Mouse (Mus musculus): ENCODE data around the gene Rpusd2. TPM values are rescaled to one million over a fixed set of nuclear protein-coding genes. Genes with fewer than 3 reads are reported as not detected.
A peak's percentile ranks its signal among the peaks of the same experiment; 100 is the strongest.

Gene Rpusd2
- polyA plus RNA-seq, 1 experiment, result 5.5 TPM

- Histone ChIP-seq H3K27me3 (ENCODE audit: control insufficient read depth, insufficient read depth, low read length) (no peaks in the 10 kb centered on the region), H3K4me1 (ENCODE audit: control insufficient read depth, insufficient read depth, low read length) (no peaks in the 10 kb centered on the region), H3K27ac (ENCODE audit: insufficient read depth, low read length) (no peak overlapping the region), H3K4me3 (replicated peaks; ENCODE audit: insufficient read depth, low read depth, low read length) (no peak overlapping the region)
- 37% methylated on average over 4 of the region's 4 CpGs for WGBS
- TF ChIP-seq POLR2A (IDR thresholded peaks at IDR 0.05; ENCODE audit: borderline replicate concordance, insufficient read depth, low read length) (no peak), CTCF (IDR thresholded peaks at IDR 0.05; ENCODE audit: borderline replicate concordance, insufficient read depth, low read depth, low read length) (no peak)
- no peak for DNase-seq
Observed at GRCm38 (mm10) chr2:119040882-119041281, 6.3 kb downstream of the Rpusd2 start.

GRCm38 (mm10) chr2:119045163-119045562 lies 10.6 kb downstream of the Rpusd2 start:
- WGBS, result 64% methylated on average over 2 of the region's 2 CpGs
- TF ChIP-seq POLR2A (IDR thresholded peaks at IDR 0.05; ENCODE audit: borderline replicate concordance, insufficient read depth, low read length) (no peak), CTCF (IDR thresholded peaks at IDR 0.05; ENCODE audit: borderline replicate concordance, insufficient read depth, low read depth, low read length) (no peak)
- no peak overlapping the region for H3K4me3 ChIP-seq (replicated peaks; ENCODE audit: insufficient read depth, low read depth, low read length)
- DNase-seq, result no peak
- H3K27me3 ChIP-seq (ENCODE audit: control insufficient read depth, insufficient read depth, low read length), result no peaks in the 10 kb centered on the region
- no peak overlapping the region for H3K27ac ChIP-seq (ENCODE audit: insufficient read depth, low read length)
- H3K4me1 ChIP-seq (ENCODE audit: control insufficient read depth, insufficient read depth, low read length), result no peaks in the 10 kb centered on the region

DNA sequence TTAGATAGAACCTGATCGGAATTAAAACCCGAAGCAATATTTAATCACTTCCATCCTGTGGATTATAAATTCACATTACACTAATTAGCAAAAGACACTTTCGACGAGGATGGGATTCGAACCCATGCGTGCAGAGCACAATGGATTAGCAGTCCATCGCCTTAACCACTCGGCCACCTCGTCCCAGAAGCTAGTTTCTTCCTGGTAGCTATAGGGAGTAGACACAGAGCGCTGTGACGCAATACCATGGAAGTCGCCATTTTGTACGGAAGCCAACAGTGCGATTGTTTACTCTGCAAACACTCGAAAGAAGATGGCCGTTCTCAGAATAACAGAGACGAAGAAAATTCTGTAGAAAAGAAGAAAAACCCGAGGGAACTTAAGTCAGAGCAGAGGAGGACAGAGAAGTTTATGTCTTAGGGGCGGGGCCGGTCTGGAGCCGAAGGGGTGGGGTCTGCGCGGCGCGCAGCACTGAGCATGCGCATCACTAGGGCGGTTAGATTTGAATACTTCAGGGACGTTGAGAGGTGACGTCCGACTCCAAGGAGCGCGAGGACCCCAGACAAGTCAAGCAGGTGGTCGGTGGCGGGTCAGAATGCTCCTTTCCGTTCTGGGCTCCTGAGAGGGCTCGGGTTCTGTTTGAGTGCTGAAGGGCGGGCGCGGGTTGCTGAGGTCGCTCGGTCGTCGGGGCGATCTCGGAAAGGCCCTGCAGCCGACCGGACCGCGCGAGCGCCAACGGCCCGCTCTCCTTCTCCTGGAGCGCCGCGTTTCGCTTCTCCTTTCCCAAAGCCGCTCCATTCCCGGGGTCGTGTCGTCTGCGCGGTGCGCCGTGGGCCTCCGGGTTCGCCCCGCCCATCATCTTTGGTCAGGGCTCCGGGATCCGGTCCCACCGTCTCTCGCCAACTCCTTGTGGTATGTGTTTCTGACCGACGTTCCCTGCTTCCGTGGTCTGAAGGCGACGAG lies 12.3 kb downstream of the Rpusd2 start, which contains the start of gene Knl1:
Gene Knl1, plus strand, starts transcription at position 471 of the 963 bp plus-strand sequence.
- H3K4me3 ChIP-seq (replicated peaks; ENCODE audit: insufficient read depth, low read depth, low read length), result peak within 1 kb of the TSS; percentile 88
- no peaks in the 10 kb centered on the region for H3K27me3 ChIP-seq (ENCODE audit: control insufficient read depth, insufficient read depth, low read length)
- peak; percentile 51; the same call in 1 of the 2 replicates for TF ChIP-seq POLR2A (IDR thresholded peaks at IDR 0.05; ENCODE audit: borderline replicate concordance, insufficient read depth, low read length)
- no peak for TF ChIP-seq CTCF (IDR thresholded peaks at IDR 0.05; ENCODE audit: borderline replicate concordance, insufficient read depth, low read depth, low read length)
- H3K27ac ChIP-seq (ENCODE audit: insufficient read depth, low read length), result no peak within 1 kb of the TSS
- WGBS, result under 1% methylated on average over 77 of the region's 77 CpGs
- no peaks in the 10 kb centered on the region for H3K4me1 ChIP-seq (ENCODE audit: control insufficient read depth, insufficient read depth, low read length)
- peak; percentile 90 to 96 for DNase-seq

- no peak overlapping the region for H3K4me3 ChIP-seq (replicated peaks; ENCODE audit: insufficient read depth, low read depth, low read length)
- H3K27ac ChIP-seq (ENCODE audit: insufficient read depth, low read length), result no peak overlapping the region
- H3K27me3 ChIP-seq (ENCODE audit: control insufficient read depth, insufficient read depth, low read length), result no peaks in the 10 kb centered on the region
- TF ChIP-seq CTCF (IDR thresholded peaks at IDR 0.05; ENCODE audit: borderline replicate concordance, insufficient read depth, low read depth, low read length) (no peak), POLR2A (IDR thresholded peaks at IDR 0.05; ENCODE audit: borderline replicate concordance, insufficient read depth, low read length) (no peak)
- 8% methylated on average over 4 of the region's 4 CpGs for WGBS
- no peaks in the 10 kb centered on the region for H3K4me1 ChIP-seq (ENCODE audit: control insufficient read depth, insufficient read depth, low read length)
- DNase-seq, result no peak
Observed at GRCm38 (mm10) chr2:119047849-119048248, 13.3 kb downstream of the Rpusd2 start.

DNA sequence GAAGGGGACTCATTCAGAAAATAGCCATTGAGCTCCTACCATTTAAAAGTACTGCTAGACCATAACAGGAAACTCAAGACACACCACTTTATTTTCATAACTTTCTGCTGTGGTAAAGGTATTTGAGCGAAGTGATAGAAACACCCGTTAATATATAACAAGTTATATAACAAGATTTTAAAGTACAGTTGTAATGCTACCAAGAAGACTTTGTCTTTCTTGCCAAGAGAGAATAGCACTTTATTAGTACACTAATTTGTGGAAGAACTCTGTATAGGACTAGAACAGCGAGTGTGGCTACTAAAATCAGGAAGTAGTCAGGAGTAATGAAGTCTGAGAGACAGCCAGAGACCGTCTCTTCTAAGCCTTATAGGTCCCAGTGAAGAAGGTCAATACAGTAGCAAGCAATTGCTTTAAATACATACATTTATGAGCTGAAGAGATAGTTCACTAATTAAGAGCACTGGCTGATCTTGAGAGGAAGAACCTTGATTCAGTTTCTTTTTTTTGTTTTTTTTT lies 15.6 kb downstream of the Rpusd2 start:
- DNase-seq, result no peak
- no peak overlapping the region for H3K4me3 ChIP-seq (replicated peaks; ENCODE audit: insufficient read depth, low read depth, low read length)
- H3K27ac ChIP-seq (ENCODE audit: insufficient read depth, low read length), result no peak overlapping the region
- WGBS, result 90% methylated on average over 4 of the region's 4 CpGs
- TF ChIP-seq CTCF (IDR thresholded peaks at IDR 0.05; ENCODE audit: borderline replicate concordance, insufficient read depth, low read depth, low read length) (no peak), POLR2A (IDR thresholded peaks at IDR 0.05; ENCODE audit: borderline replicate concordance, insufficient read depth, low read length) (no peak)
- no peaks in the 10 kb centered on the region for H3K4me1 ChIP-seq (ENCODE audit: control insufficient read depth, insufficient read depth, low read length)
- no peaks in the 10 kb centered on the region for H3K27me3 ChIP-seq (ENCODE audit: control insufficient read depth, insufficient read depth, low read length)

GRCm38 (mm10) chr2:119060139-119060538 lies 25.5 kb downstream of the Rpusd2 start:
- no peak overlapping the region for H3K27ac ChIP-seq (ENCODE audit: insufficient read depth, low read length)
- WGBS, result 97% methylated on average over 2 of the region's 2 CpGs
- no peaks in the 10 kb centered on the region for H3K27me3 ChIP-seq (ENCODE audit: control insufficient read depth, insufficient read depth, low read length)
- H3K4me3 ChIP-seq (replicated peaks; ENCODE audit: insufficient read depth, low read depth, low read length), result no peak overlapping the region
- no peak for DNase-seq
- TF ChIP-seq POLR2A (IDR thresholded peaks at IDR 0.05; ENCODE audit: borderline replicate concordance, insufficient read depth, low read length), result no peak
- no peak for TF ChIP-seq CTCF (IDR thresholded peaks at IDR 0.05; ENCODE audit: borderline replicate concordance, insufficient read depth, low read depth, low read length)
- no peaks in the 10 kb centered on the region for H3K4me1 ChIP-seq (ENCODE audit: control insufficient read depth, insufficient read depth, low read length)

DNA sequence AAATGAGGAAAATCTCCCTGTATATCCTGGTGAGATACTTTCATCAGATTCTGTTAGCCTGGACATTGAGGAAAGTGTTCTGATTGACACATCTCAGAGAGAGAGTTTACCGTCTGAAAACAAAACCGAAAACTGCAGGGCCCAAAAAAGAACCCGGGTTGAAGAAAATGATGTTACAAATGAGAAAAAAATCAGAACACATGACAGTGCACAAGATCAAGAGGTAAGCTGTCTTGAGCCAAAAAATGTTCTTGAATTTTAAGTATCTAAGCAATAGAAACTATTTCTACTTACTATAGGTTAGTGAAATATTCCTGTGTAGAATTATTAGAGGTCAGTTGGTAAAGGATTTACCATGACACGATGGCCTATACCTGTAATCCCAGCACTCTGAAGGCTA lies 37.8 kb downstream of the Rpusd2 start:
- H3K27me3 ChIP-seq (ENCODE audit: control insufficient read depth, insufficient read depth, low read length), result no peaks in the 10 kb centered on the region
- 93% methylated on average over 4 of the region's 4 CpGs for WGBS
- DNase-seq, result no peak
- H3K4me3 ChIP-seq (replicated peaks; ENCODE audit: insufficient read depth, low read depth, low read length), result no peak overlapping the region
- no peaks in the 10 kb centered on the region for H3K4me1 ChIP-seq (ENCODE audit: control insufficient read depth, insufficient read depth, low read length)
- no peak overlapping the region for H3K27ac ChIP-seq (ENCODE audit: insufficient read depth, low read length)
- no peak for TF ChIP-seq POLR2A (IDR thresholded peaks at IDR 0.05; ENCODE audit: borderline replicate concordance, insufficient read depth, low read length)
- no peak for TF ChIP-seq CTCF (IDR thresholded peaks at IDR 0.05; ENCODE audit: borderline replicate concordance, insufficient read depth, low read depth, low read length)
